12 mouse cellular contexts compared by ENCODE assay signal in genomic region chr8:107295450-107295849, GRCm38 (mm10). TPM values are rescaled to one million over a fixed set of nuclear protein-coding genes. Genes with fewer than 3 reads are reported as not detected.
DNase-seq lines count a peak whose midpoint lies in the region; ATAC-seq and TF ChIP-seq lines count a peak whose summit lies in the region.
"Had no signal": no experiment of that assay in that cellular context is flagged by ENCODE, and none has a peak within 500 bp of the region (broad histone marks: within the 10 kb centered on the region; RNA-seq: fewer than 3 reads in every experiment).

No protein-coding gene starts in this region.

- TF ChIP-seq CTCF in layer of hippocampus, adult 2 months (conservative IDR thresholded peaks at IDR 0.05), result no peak

- H3K4me2 ChIP-seq in embryonic facial prominence, embryonic 13.5 days, result peak overlapping the region; percentile 80
- peak overlapping the region; percentile 72 for H3K4me2 ChIP-seq in midbrain, embryonic 14.5 days (ENCODE audit: low read length)

- peaks cover 13% of the 10 kb centered on the region for H3K36me3 ChIP-seq in heart, embryonic 10.5 days
- H3K36me3 ChIP-seq in embryonic facial prominence, embryonic 13.5 days, result peaks cover 10% of the 10 kb centered on the region
- H3K36me3 ChIP-seq in midbrain, embryonic 14.5 days (ENCODE audit: control insufficient read depth, insufficient read depth, low read length), result no peaks in the 10 kb centered on the region

- no peaks in the 10 kb centered on the region for H3K9me3 ChIP-seq in heart, embryonic 10.5 days
- H3K9me3 ChIP-seq in embryonic facial prominence, embryonic 13.5 days, result no peaks in the 10 kb centered on the region
- no peaks in the 10 kb centered on the region for H3K9me3 ChIP-seq in midbrain, embryonic 14.5 days (ENCODE audit: control insufficient read depth, low read length)

- H3K27me3 ChIP-seq in heart, embryonic 10.5 days (ENCODE audit: insufficient read depth, poor library complexity, severe bottlenecking), result no peaks in the 10 kb centered on the region
- H3K27me3 ChIP-seq in embryonic facial prominence, embryonic 13.5 days, result no peaks in the 10 kb centered on the region
- no peaks in the 10 kb centered on the region for H3K27me3 ChIP-seq in midbrain, embryonic 14.5 days (ENCODE audit: control insufficient read depth, insufficient read depth, low read length)

- H3K4me1 ChIP-seq in heart, embryonic 10.5 days, result peaks cover 18% of the 10 kb centered on the region; the same call in 1 of the 2 replicates
- H3K4me1 ChIP-seq in embryonic facial prominence, embryonic 13.5 days, result peaks cover 25% of the 10 kb centered on the region
- peaks cover 8% of the 10 kb centered on the region for H3K4me1 ChIP-seq in midbrain, embryonic 14.5 days (ENCODE audit: control insufficient read depth, insufficient read depth, low read length)

- peak overlapping the region; percentile 98; the same call in 1 of the 2 replicates for H3K4me3 ChIP-seq in heart, embryonic 10.5 days
- peak overlapping the region; percentile 97 for H3K4me3 ChIP-seq in layer of hippocampus, adult 2 months
- H3K4me3 ChIP-seq in embryonic facial prominence, embryonic 13.5 days, result no peak overlapping the region; the same call in 1 of the 2 replicates
- H3K4me3 ChIP-seq in midbrain, embryonic 14.5 days (replicated peaks; ENCODE audit: low read depth, low read length), result 0 out of 2 replicates have a peak overlapping the region, but pooled peaks have one; percentile 98

- DNase-seq in heart, embryonic 10.5 days (ENCODE audit: low spot score), result no peak
- DNase-seq in heart, postnatal 14 days, result no peak
- DNase-seq in layer of hippocampus, adult 2 months (ENCODE audit: low spot score in 2 of 2), result no peak
- no peak for DNase-seq in layer of hippocampus, postnatal 10 days (ENCODE audit: low spot score in 2 of 2)
- DNase-seq in midbrain, embryonic 14.5 days, result no peak
- DNase-seq: cerebellum, postnatal 10 days; retina, postnatal 1 day had no signal

- no peak for ATAC-seq in embryonic facial prominence, embryonic 13.5 days (ENCODE audit: insufficient number of reproducible peaks, insufficient read depth, low FRiP score, low TSS enrichment, low read depth)
- no peak for ATAC-seq in midbrain, embryonic 14.5 days (ENCODE audit: low FRiP score, low TSS enrichment)
- no peak for ATAC-seq in inflammation-experienced regulatory T-cells, adult 6 months
- ATAC-seq in granulocyte monocyte progenitor cell, adult 5-6 weeks (replicated peaks; ENCODE audit: poor library complexity, severe bottlenecking), result no peak
- ATAC-seq: CD4-positive, CD25-positive, alpha-beta regulatory T cell, adult 4 months had no signal

- H3K27ac ChIP-seq in heart, embryonic 10.5 days, result no peak overlapping the region
- H3K27ac ChIP-seq in layer of hippocampus, adult 2 months, result peak overlapping the region; percentile 99
- H3K27ac ChIP-seq in embryonic facial prominence, embryonic 13.5 days, result no peak overlapping the region
- no peak overlapping the region for H3K27ac ChIP-seq in midbrain, embryonic 14.5 days (replicated peaks; ENCODE audit: low read depth, low read length)
- H3K27ac ChIP-seq: macrophage had no signal

- 100% methylated on average over 1 of the region's 1 CpGs for WGBS in heart, embryonic 10.5 days
- WGBS in embryonic facial prominence, embryonic 13.5 days, result 67% methylated on average over 1 of the region's 1 CpGs
- WGBS in midbrain, embryonic 14.5 days, result 76% methylated on average over 1 of the region's 1 CpGs

- peak overlapping the region; percentile 11; the same call in 1 of the 2 replicates for H3K9ac ChIP-seq in embryonic facial prominence, embryonic 13.5 days
- H3K9ac ChIP-seq in midbrain, embryonic 14.5 days (replicated peaks; ENCODE audit: low read length), result no peak overlapping the region

- intact Hi-C loops in heart, postnatal 14 days (cut with DNase I), result loop anchor here (2.0 kb wide), 1 partner anchor 27 kb away; no protein-coding TSS in a partner anchor

RNA-seq across cellular contexts. Expression of gene Nfat5, which starts 2.2 kb away (rescaled TPM):
- 9.6 and 11.2 TPM in 2 replicates for polyA plus RNA-seq in heart, embryonic 10.5 days (2016; fragmentation: Nextera tagmentation; extraction: Ambion mirVana)
- 10 to 100 TPM; 36.5 to 36.6 TPM for total RNA-seq in heart, postnatal 14 days (2021)
- total RNA-seq in layer of hippocampus, adult 2 months (2021), result 10 to 100 TPM; 57.4 to 69.3 TPM
- total RNA-seq in layer of hippocampus, postnatal 10 days (2021), result 10 to 100 TPM; 37.9 to 39.4 TPM
- polyA plus RNA-seq in embryonic facial prominence, embryonic 13.5 days (2015; fragmentation: Nextera tagmentation; extraction: Ambion mirVana), result 23.5 and 28.8 TPM in 2 replicates
- 9.8 and 11.2 TPM in 2 replicates for polyA plus RNA-seq in midbrain, embryonic 14.5 days (2014; fragmentation: Nextera tagmentation; extraction: Ambion mirVana)
- polyA plus RNA-seq in inflammation-experienced regulatory T-cells, adult 6 months (2017; shearing (Covaris generic)), result 10 to 100 TPM; 12.7 to 23.8 (median 21.3) TPM
- 32.0 TPM in 2 replicates for total RNA-seq in granulocyte monocyte progenitor cell, adult 5-6 weeks (2014; fragmentation: Nextera tagmentation)
- total RNA-seq in granulocyte monocyte progenitor cell, adult 5-6 weeks (2017), result 15.6 and 27.1 TPM in 2 replicates
